Mouse (Mus musculus) hindbrain, embryonic 10.5 days (tissue): ENCODE data around the gene Omt2a. TPM values are rescaled to one million over a fixed set of nuclear protein-coding genes. Genes with fewer than 3 reads are reported as not detected.
A peak's percentile ranks its signal among the peaks of the same experiment; 100 is the strongest.
"Not testable (repeated sequence)": the region's sequence is repeated elsewhere in the genome, so short reads cannot be mapped to it uniquely, and the experiment has no call there.

Source experiments
- DNase-seq: peaks from one replicate; pipeline ENCODE4 v3.0.0-alpha.2; 2017; ENCODE audit warnings: low spot score
- H3K27ac ChIP-seq: fragments of 300-500 bp; sonication (generic); 2 replicates; pipeline ENCODE4 v1.5.1; 2016; ENCODE audit warnings: mild to moderate bottlenecking, moderate library complexity
- H3K27me3 ChIP-seq: fragments of 300-500 bp; sonication (generic); 2 replicates; pipeline ENCODE4 v1.6.1; 2016; ENCODE audit warnings: mild to moderate bottlenecking; ENCODE audit not compliant: poor library complexity, insufficient read depth, severe bottlenecking
- H3K36me3 ChIP-seq: fragments of 300-500 bp; sonication (generic); 2 replicates; pipeline ENCODE4 v1.6.1; 2016; ENCODE audit warnings: mild to moderate bottlenecking, moderate library complexity
- H3K4me1 ChIP-seq: fragments of 300-500 bp; sonication (generic); replicated peaks from 2 replicates; pipeline ENCODE4 v1.6.1; 2016; ENCODE audit warnings: mild to moderate bottlenecking
- H3K4me3 ChIP-seq: fragments of 300-500 bp; sonication (generic); 2 replicates; pipeline ENCODE4 v1.5.1; 2016; ENCODE audit warnings: mild to moderate bottlenecking, moderate library complexity
- H3K9me3 ChIP-seq: fragments of 300-500 bp; sonication (generic); 2 replicates; pipeline ENCODE4 v1.6.1; 2016; ENCODE audit warnings: mild to moderate bottlenecking, moderate library complexity
- WGBS: fragments of 180-500 bp; shearing (Covaris S2); methylation state at CpG from one replicate; pipeline ENCODE4 v1.1.7; 2016; 5-methylcytosine and 5-hydroxymethylcytosine counted together
- polyA plus RNA-seq: library from polyadenylated mRNA; unstranded; fragments of >200 nt; fragmentation: Nextera tagmentation; extraction: Ambion mirVana; gene quantifications from 2 replicates; pipeline ENCODE4 v1.2.1, GENCODE M21; 2016

Omt2a gene
- not detected in 2 replicates for polyA plus RNA-seq

DNA sequence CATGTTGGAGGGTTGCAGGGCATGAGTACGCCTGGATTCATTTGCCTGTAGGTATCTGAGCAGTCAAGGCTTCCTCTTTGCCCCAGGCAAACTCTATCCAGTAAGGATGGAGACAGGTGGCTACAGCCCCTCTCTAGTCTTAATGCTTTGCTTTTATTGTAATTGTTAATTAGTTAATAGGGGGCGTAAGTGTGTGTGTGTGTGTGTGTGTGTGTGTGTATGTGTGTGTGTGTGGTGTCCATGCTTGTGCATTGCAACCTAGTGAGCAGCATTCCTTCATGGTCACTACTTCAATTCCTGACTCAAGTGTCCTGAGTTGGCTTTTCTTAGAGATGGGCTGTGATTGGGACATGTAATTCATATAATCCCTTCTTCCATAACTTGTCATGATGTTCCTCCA, at the start of gene Omt2a:
TSS of gene Omt2a (minus strand) at position 101 of the 400 bp plus-strand sequence.
- H3K9me3 ChIP-seq = no peaks in the 10 kb centered on the region
- H3K4me3 ChIP-seq = no peak within 1 kb of the TSS
- H3K27me3 ChIP-seq = no peaks in the 10 kb centered on the region
- no peaks in the 10 kb centered on the region for H3K4me1 ChIP-seq
- H3K27ac ChIP-seq = no peak within 1 kb of the TSS
- H3K36me3 ChIP-seq = no peaks in the 10 kb centered on the region
- DNase-seq = no peak
- WGBS = 75% methylated on average over 2 of the region's 2 CpGs

DNA sequence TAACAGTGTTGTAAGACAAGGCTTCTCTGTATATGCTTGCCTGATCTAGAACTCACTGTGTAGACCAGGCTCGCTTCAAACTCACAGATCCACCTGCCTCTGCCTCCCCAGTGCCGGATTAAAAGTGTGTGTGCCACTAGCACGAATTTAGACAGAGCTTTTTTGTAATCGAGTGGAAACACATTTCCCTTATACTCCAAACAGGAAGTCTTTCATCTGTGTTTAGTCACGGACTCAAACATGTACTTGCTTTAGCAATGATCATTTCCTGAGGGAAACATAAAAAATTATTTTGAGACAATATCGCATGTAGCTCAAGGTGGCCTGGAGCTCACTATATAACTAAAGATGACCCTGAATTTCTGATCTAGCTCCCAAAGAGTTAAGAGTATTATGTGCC, 48.8 kb upstream of the Omt2a start:
- Histone ChIP-seq H3K27me3 (no peaks in the 10 kb centered on the region), H3K36me3 (no peaks in the 10 kb centered on the region), H3K9me3 (no peaks in the 10 kb centered on the region), H3K4me3 (no peak overlapping the region), H3K4me1 (no peaks in the 10 kb centered on the region), H3K27ac (no peak overlapping the region)
- no peak for DNase-seq
- 82% methylated on average over 6 of the region's 6 CpGs for WGBS

DNA sequence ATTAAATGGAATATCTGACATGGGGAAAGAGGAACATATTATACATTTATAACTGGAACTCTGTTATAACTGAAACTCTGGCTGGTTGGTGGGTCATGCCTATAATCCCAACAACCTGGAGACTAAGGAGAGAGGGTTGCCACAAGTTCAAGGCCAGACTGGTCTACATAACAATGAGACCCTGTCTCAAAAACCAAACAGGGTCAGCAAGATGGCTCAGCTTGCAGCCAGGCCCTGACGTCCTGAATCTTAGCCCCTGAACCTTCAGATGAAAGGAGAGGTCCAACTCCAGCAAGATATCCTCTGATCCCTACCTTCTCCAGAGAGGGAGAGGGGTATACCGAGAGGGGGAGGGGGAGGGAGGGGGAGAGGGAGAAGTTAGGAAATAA, 45.9 kb upstream of the Omt2a start:
- no peaks in the 10 kb centered on the region for H3K36me3 ChIP-seq
- no peaks in the 10 kb centered on the region for H3K9me3 ChIP-seq
- no peak for DNase-seq
- 59% methylated on average over 2 of the region's 2 CpGs for WGBS
- no peaks in the 10 kb centered on the region for H3K27me3 ChIP-seq
- no peaks in the 10 kb centered on the region for H3K4me1 ChIP-seq
- H3K4me3 ChIP-seq = no peak overlapping the region
- H3K27ac ChIP-seq = no peak overlapping the region

DNA sequence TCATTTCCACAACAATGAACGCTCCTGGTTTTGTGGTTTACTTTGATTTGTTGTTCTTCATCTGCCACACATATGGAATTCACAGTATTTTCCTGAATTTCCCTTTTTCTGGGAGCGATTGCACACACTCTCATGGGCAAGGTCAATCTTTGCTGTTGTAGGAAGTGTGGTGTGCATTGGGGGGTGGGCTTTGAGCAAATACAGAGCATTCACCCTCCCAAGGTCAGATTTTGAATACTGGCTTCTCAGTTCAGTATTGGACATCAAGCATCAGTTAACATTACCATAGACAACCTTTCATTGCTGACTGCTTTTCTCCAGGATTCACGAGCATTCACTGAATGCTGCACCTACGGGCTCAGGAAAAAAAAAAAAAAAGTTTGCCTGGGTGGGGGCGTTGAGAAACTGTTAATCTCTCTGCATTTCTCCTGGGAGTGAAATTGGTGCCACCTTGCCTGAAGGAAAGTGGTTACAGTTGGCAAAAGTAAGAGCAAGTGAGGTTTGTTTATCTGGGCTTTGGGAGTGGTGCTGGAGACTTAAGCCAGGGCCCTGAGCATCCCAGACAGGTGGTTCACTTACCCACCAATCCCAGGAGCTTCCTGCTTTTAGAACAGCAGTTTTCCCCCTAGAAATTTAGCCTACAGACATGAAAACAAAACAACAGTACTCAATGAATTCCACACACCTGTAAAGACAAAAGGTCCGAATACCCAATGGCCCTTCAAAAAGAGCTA, 45.3 kb upstream of the Omt2a start:
- no peaks in the 10 kb centered on the region for H3K27me3 ChIP-seq
- 81% methylated on average over 6 of the region's 6 CpGs for WGBS

DNA sequence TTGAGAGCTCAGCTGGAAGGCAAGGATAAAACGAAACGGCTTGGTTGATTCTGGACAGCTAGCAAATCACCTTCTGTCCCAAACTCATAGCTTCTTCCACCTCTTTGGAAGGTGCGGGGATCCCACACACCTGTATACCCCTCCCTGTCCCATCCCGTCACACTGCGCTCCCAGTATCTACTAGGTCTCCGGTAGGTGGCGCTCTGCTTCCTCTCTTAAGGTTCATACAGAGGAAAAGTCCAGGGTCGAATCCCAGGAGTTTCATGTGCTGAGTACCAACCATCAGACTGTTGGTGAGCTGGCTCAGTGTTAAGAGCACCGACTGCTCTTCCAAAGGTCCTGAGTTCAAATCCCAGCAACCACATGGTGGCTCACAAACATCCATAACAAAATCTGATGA, 43.5 kb upstream of the Omt2a start:
- Histone ChIP-seq H3K9me3 (no peaks in the 10 kb centered on the region), H3K27ac (no peak overlapping the region), H3K4me3 (no peak overlapping the region), H3K27me3 (no peaks in the 10 kb centered on the region), H3K36me3 (no peaks in the 10 kb centered on the region), H3K4me1 (no peaks in the 10 kb centered on the region)
- DNase-seq = peak; percentile 63
- WGBS = 18% methylated on average over 9 of the region's 9 CpGs

More for the DNA sequence above, 45.3 kb upstream of the Omt2a start:
- H3K4me3 ChIP-seq = no peak overlapping the region
- H3K4me1 ChIP-seq = no peaks in the 10 kb centered on the region
- no peaks in the 10 kb centered on the region for H3K9me3 ChIP-seq
- no peak overlapping the region for H3K27ac ChIP-seq
- no peaks in the 10 kb centered on the region for H3K36me3 ChIP-seq
- no peak for DNase-seq

DNA sequence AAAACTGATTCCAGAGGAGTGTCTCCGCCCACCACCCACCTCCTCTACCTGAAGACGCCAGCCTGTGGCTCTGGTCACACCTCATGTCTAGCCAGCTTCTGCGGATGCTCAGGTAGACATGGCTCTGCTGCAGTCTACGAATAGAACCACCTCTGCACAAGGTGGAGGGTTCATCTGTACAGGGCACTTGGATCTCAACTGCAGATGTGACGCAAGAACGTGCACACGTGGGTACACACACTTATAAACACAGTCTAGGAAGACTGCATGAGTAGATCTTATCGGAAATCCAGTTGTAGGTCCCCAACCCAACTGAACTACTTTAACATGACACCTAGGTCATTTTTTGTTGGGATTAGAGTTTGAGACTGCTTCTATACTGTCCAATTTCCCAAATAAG, 41.0 kb upstream of the Omt2a start, which contains the start of gene Gsta2:
TSS of gene Gsta2 (minus strand) at position 178 of the 400 bp plus-strand sequence.
- DNase-seq = no peak
- no peak within 1 kb of the TSS for H3K27ac ChIP-seq
- no peaks in the 10 kb centered on the region for H3K27me3 ChIP-seq
- H3K4me1 ChIP-seq = no peaks in the 10 kb centered on the region
- 90% methylated on average over 8 of the region's 8 CpGs for WGBS
- H3K36me3 ChIP-seq = no peaks in the 10 kb centered on the region
- no peak within 1 kb of the TSS for H3K4me3 ChIP-seq
- H3K9me3 ChIP-seq = no peaks in the 10 kb centered on the region

DNA sequence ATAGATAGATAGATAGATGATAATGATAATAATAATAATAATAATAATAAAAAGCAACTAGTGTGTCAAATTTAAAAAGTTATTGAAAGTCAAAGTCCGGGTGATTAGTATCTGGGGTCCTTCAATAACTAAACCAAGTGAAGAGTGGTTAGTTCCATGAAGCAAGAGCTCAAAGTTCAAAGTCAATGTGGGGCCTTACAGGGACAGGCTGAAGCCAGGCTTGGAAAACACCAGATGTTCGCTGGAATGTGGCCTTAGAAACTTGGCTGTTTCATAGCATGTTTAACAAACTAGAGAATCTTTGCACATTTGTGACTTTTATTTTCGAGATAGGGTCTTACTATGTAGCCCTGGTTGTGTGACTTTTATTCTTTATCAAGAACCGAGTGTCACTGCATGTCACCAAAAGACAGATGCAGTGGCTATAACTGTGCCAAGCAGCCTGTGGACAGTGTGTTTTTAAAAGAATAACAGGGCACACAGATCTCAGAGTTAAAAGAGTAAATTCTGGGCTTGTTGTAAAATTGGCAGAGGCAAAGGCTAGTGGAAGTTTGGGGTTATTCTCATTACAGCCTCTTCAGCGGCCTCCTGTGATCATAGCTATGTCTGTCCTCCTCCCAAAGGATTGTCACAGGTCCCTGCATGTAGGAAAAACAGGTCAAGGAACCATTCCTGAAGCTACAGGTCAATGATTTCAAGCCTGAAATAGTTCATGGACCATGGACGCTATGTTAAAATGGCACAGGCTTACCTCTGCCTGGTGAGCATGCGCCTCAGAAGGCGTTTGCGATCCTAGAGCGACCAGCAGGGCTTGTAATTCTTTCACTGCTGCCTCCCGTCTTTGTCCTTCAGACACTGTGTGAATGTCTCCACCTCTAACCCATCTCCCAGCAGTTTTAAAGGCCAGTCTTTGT, 40.3 kb upstream of the Omt2a start:
- 81% methylated on average over 11 of the region's 11 CpGs for WGBS
- H3K36me3 ChIP-seq = no peaks in the 10 kb centered on the region
- DNase-seq = no peak

DNA sequence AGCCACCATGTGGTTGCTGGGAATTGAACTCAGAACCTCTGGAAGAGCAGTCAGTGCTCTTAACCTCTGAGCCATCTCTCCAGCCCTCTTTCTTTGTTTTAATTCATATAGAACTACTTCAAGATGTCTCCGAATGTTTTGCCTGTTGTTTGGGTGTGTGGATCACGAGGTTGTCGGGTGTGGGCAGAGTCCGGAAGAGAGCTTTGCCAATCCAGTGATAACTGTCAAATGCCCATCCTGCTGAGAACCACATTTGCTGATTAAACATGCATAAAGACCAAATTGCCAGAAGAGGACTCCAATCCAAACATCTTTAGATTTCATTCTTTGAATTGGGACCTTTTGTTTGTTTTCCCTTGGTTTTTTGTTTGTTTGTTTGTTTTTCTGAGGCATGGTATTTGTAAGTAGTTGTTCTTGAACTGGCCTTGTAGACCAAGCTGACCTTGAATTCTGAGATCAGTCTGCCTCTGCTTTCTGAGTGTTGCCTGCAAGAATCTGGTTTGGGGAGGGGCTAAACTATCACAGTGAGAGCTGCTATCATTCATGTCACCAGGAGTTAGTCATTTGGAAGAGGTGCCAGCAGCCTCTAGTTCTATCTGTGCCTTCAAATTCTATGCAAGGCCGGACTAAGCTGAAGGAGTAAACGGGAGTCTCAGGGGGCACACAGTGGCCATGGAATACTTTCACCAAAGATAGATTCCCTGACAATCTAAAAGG, 37.1 kb upstream of the Omt2a start:
- H3K27ac ChIP-seq = no peak overlapping the region
- no peaks in the 10 kb centered on the region for H3K9me3 ChIP-seq
- WGBS = 88% methylated on average over 6 of the region's 6 CpGs
- no peaks in the 10 kb centered on the region; the same call in 1 of the 2 replicates for H3K27me3 ChIP-seq
- H3K36me3 ChIP-seq = no peaks in the 10 kb centered on the region
- no peak for DNase-seq
- H3K4me3 ChIP-seq = no peak overlapping the region
- H3K4me1 ChIP-seq = no peaks in the 10 kb centered on the region

More for the DNA sequence above, 40.3 kb upstream of the Omt2a start:
- Histone ChIP-seq H3K4me1 (no peaks in the 10 kb centered on the region), H3K27me3 (no peaks in the 10 kb centered on the region), H3K27ac (no peak overlapping the region), H3K9me3 (no peaks in the 10 kb centered on the region), H3K4me3 (no peak overlapping the region)

DNA sequence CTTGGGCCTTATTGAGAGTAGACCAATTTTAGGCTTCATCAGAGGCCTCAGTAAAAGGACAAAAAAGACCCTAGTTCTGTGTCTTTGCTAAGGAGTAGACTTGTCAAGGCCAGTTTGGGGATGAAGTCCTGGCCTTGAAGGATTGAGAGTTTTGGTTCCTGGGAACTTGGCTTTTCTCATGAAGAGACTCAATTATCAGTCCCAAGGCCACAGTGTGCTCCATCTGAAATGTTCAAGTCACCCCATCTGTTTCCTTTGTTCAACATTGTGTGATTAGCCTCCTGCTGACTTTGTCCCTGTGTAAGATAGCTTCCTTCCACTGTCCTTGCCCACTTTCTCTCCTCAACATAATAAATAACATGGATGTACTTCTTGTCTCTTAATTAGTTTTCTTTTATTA, 35.4 kb upstream of the Omt2a start:
- H3K4me3 ChIP-seq, H3K27me3 ChIP-seq, H3K9me3 ChIP-seq, H3K27ac ChIP-seq, H3K4me1 ChIP-seq, DNase-seq, H3K36me3 ChIP-seq: not testable (repeated sequence)

DNA sequence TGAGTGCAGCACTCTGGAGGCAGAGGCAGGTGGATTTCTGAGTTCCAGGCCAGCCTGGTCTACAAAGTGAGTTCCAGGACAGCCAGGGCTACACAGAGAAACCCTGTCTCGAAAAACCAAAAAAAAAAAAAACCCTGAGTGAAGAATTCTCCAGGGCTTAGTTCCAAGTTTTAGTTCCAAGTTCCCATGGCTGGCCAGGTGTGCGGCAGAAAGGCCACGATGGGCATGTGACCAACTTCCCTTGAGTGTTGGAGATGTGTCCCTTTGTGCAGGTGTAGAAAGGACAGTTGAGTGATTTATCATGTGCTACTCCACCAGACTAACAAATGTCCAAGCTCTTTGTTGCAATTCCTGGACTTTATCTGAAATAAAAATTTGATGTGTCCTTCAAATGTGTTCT, 34.5 kb upstream of the Omt2a start:
- WGBS = 88% methylated on average over 3 of the region's 3 CpGs
- H3K27ac ChIP-seq, H3K4me1 ChIP-seq, H3K36me3 ChIP-seq, H3K27me3 ChIP-seq, H3K4me3 ChIP-seq, H3K9me3 ChIP-seq, DNase-seq: not testable (repeated sequence)

DNA sequence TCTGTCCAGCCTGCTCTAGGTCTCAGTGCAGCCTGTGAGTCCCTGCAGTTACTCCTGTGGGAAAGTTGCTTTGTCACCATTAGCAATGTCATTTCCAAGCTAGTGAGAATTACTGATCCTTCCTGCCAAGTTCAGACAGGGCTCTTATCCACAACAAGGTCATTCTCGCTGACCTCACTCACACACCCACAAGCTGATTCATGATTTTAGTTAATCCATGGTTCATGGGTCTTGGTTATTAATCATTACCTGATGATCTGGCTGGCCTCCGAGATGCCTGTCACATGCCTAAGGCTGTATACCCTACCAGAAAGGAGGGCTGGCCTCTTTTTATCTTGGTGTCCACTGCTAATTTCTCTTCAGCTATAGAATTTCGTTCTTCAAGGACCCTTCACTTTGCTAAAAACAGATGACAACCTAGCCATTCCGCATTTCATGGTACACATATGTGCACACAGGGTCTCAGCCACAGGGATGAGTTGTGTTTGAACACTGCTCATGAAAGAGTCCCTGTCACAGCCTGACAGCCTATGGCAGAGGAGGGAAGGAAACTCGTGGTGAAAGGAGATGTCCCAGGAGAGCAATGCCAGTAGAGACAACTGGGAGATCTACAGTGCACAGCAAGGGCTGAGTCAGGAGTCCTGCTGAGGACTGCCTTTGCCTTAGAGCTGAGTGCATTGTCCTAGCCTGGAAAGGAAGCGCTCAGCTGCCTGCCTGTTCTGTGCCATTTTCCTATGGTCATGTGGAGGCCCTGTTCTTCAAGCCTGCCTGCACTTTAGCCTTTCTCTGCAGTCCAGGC, 33.8 kb upstream of the Omt2a start:
- H3K27me3 ChIP-seq, H3K4me1 ChIP-seq, H3K9me3 ChIP-seq, H3K4me3 ChIP-seq, DNase-seq, H3K36me3 ChIP-seq, H3K27ac ChIP-seq: not testable (repeated sequence)
- WGBS = 71% methylated on average over 6 of the region's 6 CpGs

DNA sequence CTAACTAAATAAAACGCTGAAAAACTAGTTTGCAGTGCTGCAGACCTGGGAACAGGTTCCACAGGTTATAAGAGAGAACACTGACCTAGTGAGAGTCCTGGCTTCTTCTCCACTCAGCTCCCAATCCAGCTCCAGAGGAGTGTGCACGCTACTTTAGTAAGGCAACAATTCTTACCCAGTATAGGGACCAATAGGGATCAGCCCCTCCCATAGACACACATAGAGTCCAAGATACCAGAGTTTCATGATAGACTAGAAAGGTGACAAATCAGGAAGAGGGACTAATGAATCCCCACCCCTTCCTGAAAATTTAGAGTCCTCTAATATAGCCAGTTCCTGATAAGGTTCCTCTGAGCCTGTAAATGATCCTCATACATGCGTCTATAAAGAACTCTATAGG, 32.4 kb upstream of the Omt2a start:
- Histone ChIP-seq H3K27ac (no peak overlapping the region), H3K4me3 (no peak overlapping the region), H3K27me3 (no peaks in the 10 kb centered on the region; the same call in 1 of the 2 replicates), H3K4me1 (no peaks in the 10 kb centered on the region), H3K9me3 (no peaks in the 10 kb centered on the region), H3K36me3 (no peaks in the 10 kb centered on the region)
- no peak for DNase-seq
- 78% methylated on average over 3 of the region's 3 CpGs for WGBS
